Mouse (Mus musculus) neural tube, embryonic 11.5 days (tissue): ENCODE results near the gene Cd72. TPM values are rescaled to one million over a fixed set of nuclear protein-coding genes. Genes with fewer than 3 reads are reported as not detected.

Experiments used
- ATAC-seq: fragments of 200-750 bp; cut with Nextera tagmentation; 2 replicates; pipeline ENCODE4 v1.8.0; 2017; ENCODE audit warnings: moderate number of reproducible peaks, mild to moderate bottlenecking, moderate TSS enrichment, moderate library complexity; ENCODE audit not compliant: insufficient read depth, low FRiP score, low TSS enrichment
- DNase-seq: peaks from one replicate; pipeline ENCODE4 v3.0.0-alpha.2; 2015; ENCODE audit warnings: low spot score
- H3K27ac ChIP-seq: fragments of 300-500 bp; sonication (generic); 2 replicates; pipeline ENCODE4 v1.5.1; 2014; ENCODE audit warnings: low read depth, mild to moderate bottlenecking, low read length
- H3K27me3 ChIP-seq: fragments of 300-500 bp; sonication (generic); 2 replicates; pipeline ENCODE4 v1.6.1; 2014; ENCODE audit warnings: mild to moderate bottlenecking, low read length, mixed read lengths; ENCODE audit not compliant: control insufficient read depth, insufficient read depth
- H3K36me3 ChIP-seq: fragments of 300-500 bp; sonication (generic); 2 replicates; pipeline ENCODE4 v1.6.1; 2014; ENCODE audit warnings: mild to moderate bottlenecking, low read length, moderate library complexity, mixed read lengths; ENCODE audit not compliant: control insufficient read depth, insufficient read depth
- H3K4me1 ChIP-seq: fragments of 300-500 bp; sonication (generic); 2 replicates; pipeline ENCODE4 v1.6.1; 2014; ENCODE audit warnings: low read length, mixed read lengths; ENCODE audit not compliant: control insufficient read depth, insufficient read depth
- H3K4me2 ChIP-seq: fragments of 300-500 bp; sonication (generic); 2 replicates; pipeline ENCODE4 v1.6.1; 2014; ENCODE audit warnings: low read depth, mild to moderate bottlenecking, moderate library complexity
- H3K4me3 ChIP-seq: fragments of 300-500 bp; sonication (generic); 2 replicates; pipeline ENCODE4 v1.5.1; 2014; ENCODE audit warnings: low read depth, low read length
- H3K9ac ChIP-seq: fragments of 300-500 bp; sonication (generic); 2 replicates; pipeline ENCODE4 v1.6.1; 2014; ENCODE audit warnings: mild to moderate bottlenecking, low read length
- H3K9me3 ChIP-seq: fragments of 300-500 bp; sonication (generic); 2 replicates; pipeline ENCODE4 v1.6.1; 2016; ENCODE audit warnings: low read length; ENCODE audit not compliant: control insufficient read depth
- WGBS: fragments of 180-500 bp; shearing (Covaris S2); extraction: QIAGEN DNeasy Blood & Tissue Kit; methylation state at CpG from one replicate; pipeline ENCODE4 v1.1.7; 2014; 5-methylcytosine and 5-hydroxymethylcytosine counted together
- polyA plus RNA-seq: library from polyadenylated mRNA; unstranded; fragments of >200 nt; fragmentation: Nextera tagmentation; extraction: Ambion mirVana; gene quantifications from 2 replicates; pipeline ENCODE4 v1.2.1, GENCODE M21; 2014

Cd72 gene
- polyA plus RNA-seq, 1 experiment from 2014 or later: 2.8 TPM

DNA sequence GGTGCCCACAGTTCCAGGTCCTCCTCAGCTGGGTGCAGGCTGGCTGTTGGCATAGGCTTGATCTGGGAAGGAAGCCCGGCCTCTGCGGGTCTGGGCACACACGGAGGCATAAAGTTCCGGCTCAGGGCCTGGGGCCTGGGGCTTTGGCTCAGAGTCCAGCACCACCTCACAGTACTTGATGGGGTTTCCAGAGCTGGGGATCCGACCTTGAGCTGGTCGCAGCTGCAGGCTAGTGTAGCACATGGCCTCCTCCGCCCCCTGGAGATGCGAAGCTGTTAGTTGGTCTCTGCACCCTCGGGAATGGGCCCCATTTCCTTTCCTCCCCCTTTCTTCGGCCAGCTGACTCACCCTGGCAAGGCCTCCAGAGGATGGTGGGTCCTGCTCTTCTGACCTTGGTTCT is 28.2 kb upstream of the Cd72 start:
- no peaks in the 10 kb centered on the region for H3K4me1 ChIP-seq
- ATAC-seq: no peak

GRCm38 (mm10) chr4:43481894-43482456 is 27.5 kb upstream of the Cd72 start:
- ATAC-seq: no peak
- H3K27me3 ChIP-seq: no peaks in the 10 kb centered on the region
- 74% methylated on average over 7 of the region's 7 CpGs for WGBS

More for the DNA sequence above, 28.2 kb upstream of the Cd72 start:
- Histone ChIP-seq H3K9me3 (no peaks in the 10 kb centered on the region), H3K36me3 (no peaks in the 10 kb centered on the region), H3K9ac (no peak overlapping the region), H3K27me3 (no peaks in the 10 kb centered on the region), H3K4me2 (no peak overlapping the region), H3K27ac (no peak overlapping the region), H3K4me3 (no peak overlapping the region)
- WGBS: 74% methylated on average over 10 of the region's 10 CpGs
- no peak for DNase-seq

GRCm38 (mm10) chr4:43480985-43481384 is 26.6 kb upstream of the Cd72 start:
- Histone ChIP-seq H3K9me3 (no peaks in the 10 kb centered on the region), H3K4me2 (no peak overlapping the region), H3K27ac (no peak overlapping the region), H3K9ac (no peak overlapping the region), H3K4me1 (no peaks in the 10 kb centered on the region), H3K27me3 (no peaks in the 10 kb centered on the region), H3K4me3 (no peak overlapping the region), H3K36me3 (no peaks in the 10 kb centered on the region)
- WGBS: 81% methylated on average over 5 of the region's 5 CpGs
- DNase-seq: no peak
- ATAC-seq: no peak

More at GRCm38 (mm10) chr4:43481894-43482456, 27.5 kb upstream of the Cd72 start:
- H3K9me3 ChIP-seq: no peaks in the 10 kb centered on the region
- no peak overlapping the region for H3K4me2 ChIP-seq
- H3K36me3 ChIP-seq: no peaks in the 10 kb centered on the region
- H3K4me3 ChIP-seq: no peak overlapping the region
- H3K9ac ChIP-seq: no peak overlapping the region
- no peak for DNase-seq
- no peaks in the 10 kb centered on the region for H3K4me1 ChIP-seq
- no peak overlapping the region for H3K27ac ChIP-seq

- 48% methylated on average over 24 of the region's 24 CpGs for WGBS
- no peak overlapping the region for H3K27ac ChIP-seq
Measured at GRCm38 (mm10) chr4:43478906-43479832, 24.7 kb upstream of the Cd72 start.

DNA sequence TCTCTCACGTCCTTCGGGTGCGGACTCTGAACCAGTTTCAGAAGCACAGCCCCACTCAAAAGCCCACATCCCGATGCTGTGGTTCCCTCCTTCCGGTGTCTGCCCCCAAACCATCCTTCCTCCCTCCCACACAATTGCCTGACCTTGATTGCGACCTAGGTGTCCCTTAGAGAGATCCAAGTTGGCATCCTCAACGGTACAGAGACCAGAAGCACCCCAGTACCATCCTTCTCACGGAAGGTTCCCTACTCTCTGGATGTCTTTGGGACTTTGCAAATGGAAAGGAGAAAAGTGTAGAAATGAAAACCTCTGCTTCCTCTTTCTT is 24.1 kb upstream of the Cd72 start:
- no peak for ATAC-seq
- H3K4me3 ChIP-seq: peak overlapping the region; percentile 3; the same call in 1 of the 2 replicates

More at GRCm38 (mm10) chr4:43478906-43479832, 24.7 kb upstream of the Cd72 start:
- H3K27me3 ChIP-seq: no peaks in the 10 kb centered on the region
- no peak overlapping the region for H3K9ac ChIP-seq
- H3K36me3 ChIP-seq: no peaks in the 10 kb centered on the region
- no peak overlapping the region for H3K4me2 ChIP-seq
- peak; percentile 69 for DNase-seq
- H3K4me3 ChIP-seq: no peak overlapping the region
- no peaks in the 10 kb centered on the region for H3K4me1 ChIP-seq
- H3K9me3 ChIP-seq: no peaks in the 10 kb centered on the region
- no peak for ATAC-seq

DNA sequence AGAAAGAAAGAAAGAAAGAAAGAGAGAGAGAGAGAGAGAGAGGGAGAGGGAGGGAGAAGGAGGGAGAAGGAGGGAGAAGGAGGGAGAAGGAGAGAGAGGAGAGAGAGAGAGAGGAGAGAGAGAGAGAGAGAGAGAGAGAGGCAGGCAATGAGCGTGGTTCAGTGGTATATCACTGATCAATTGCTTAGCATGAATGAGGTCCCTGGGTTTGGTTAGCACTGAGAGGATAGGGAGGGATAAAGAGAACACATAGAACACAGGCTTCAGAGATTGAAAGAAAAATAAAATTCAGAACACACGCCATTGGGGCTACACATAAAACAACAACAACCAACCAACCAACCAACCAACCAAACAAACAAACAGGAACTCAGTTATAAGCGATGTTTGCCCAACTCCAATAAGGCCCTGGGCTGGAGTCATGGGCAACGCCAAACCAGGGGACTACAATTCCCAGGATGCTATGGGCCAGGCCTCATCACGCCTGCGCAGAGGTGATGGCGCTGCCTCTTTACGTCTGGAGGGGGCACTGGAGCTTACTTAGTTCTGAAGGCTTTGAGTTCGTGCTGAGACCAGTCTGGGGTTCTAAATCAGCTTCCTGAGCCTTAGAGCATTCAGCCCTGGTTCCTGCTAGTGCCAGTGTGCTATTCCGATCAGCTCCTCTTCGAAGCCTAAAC is 23.6 kb upstream of the Cd72 start:
- Histone ChIP-seq H3K4me1 (no peaks in the 10 kb centered on the region), H3K36me3 (no peaks in the 10 kb centered on the region), H3K27ac (no peak overlapping the region), H3K9me3 (no peaks in the 10 kb centered on the region), H3K4me3 (peak overlapping the region; percentile 3; the same call in 1 of the 2 replicates), H3K9ac (peak overlapping the region; percentile 2; the same call in 1 of the 2 replicates), H3K4me2 (peak overlapping the region; percentile 33), H3K27me3 (no peaks in the 10 kb centered on the region)
- ATAC-seq: peak; percentile 61
- peak; percentile 87 for DNase-seq
- WGBS: 20% methylated on average over 11 of the region's 11 CpGs

More for the DNA sequence above, 24.1 kb upstream of the Cd72 start:
- Histone ChIP-seq H3K27me3 (no peaks in the 10 kb centered on the region), H3K4me2 (peak overlapping the region; percentile 33), H3K27ac (no peak overlapping the region), H3K4me1 (no peaks in the 10 kb centered on the region), H3K36me3 (no peaks in the 10 kb centered on the region), H3K9ac (peak overlapping the region; percentile 2; the same call in 1 of the 2 replicates), H3K9me3 (no peaks in the 10 kb centered on the region)
- no peak for DNase-seq
- WGBS: 49% methylated on average over 8 of the region's 8 CpGs

GRCm38 (mm10) chr4:43476604-43477003 is 22.2 kb upstream of the Cd72 start:
- ATAC-seq: no peak
- WGBS: 87% methylated on average over 6 of the region's 6 CpGs
- no peak overlapping the region for H3K27ac ChIP-seq

DNA sequence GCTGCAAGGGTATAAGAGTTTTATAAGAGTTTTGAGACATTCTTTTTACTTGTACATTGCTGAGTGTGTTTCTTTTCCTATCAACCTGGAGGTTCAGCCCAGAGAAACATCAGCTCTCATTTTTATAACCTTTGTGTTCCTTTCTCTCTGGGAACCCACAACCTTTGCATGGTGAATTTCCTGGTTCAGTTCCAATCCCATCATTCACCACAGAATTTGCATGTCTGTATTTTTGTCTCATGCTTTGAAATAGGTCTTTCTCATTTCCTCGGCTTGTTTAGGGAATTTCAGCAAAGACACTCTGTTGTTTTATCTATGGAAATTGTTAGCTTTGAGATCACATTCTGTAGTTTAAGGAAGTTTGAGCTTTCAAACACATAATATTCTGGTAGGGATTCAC is 19.2 kb upstream of the Cd72 start:
- H3K4me1 ChIP-seq: no peaks in the 10 kb centered on the region
- 69% methylated on average over 1 of the region's 1 CpGs for WGBS
- ATAC-seq: no peak

More at GRCm38 (mm10) chr4:43476604-43477003, 22.2 kb upstream of the Cd72 start:
- no peaks in the 10 kb centered on the region for H3K27me3 ChIP-seq
- no peaks in the 10 kb centered on the region for H3K4me1 ChIP-seq
- no peaks in the 10 kb centered on the region for H3K36me3 ChIP-seq
- no peak overlapping the region for H3K4me3 ChIP-seq
- no peaks in the 10 kb centered on the region for H3K9me3 ChIP-seq
- DNase-seq: no peak
- H3K4me2 ChIP-seq: no peak overlapping the region
- H3K9ac ChIP-seq: no peak overlapping the region

More for the DNA sequence above, 19.2 kb upstream of the Cd72 start:
- Histone ChIP-seq H3K36me3 (no peaks in the 10 kb centered on the region), H3K27me3 (no peaks in the 10 kb centered on the region), H3K9me3 (no peaks in the 10 kb centered on the region), H3K4me2 (no peak overlapping the region), H3K9ac (no peak overlapping the region), H3K4me3 (no peak overlapping the region), H3K27ac (no peak overlapping the region)
- no peak for DNase-seq
